Mouse (Mus musculus) cerebellum, adult 11-12 months (tissue): Measurements from ENCODE around the gene Grk5.

Source experiments
- DNase-seq: peaks from one replicate; pipeline ENCODE4 v3.0.0; 2022

Gene Grk5

GRCm38 (mm10) chr19:61083006-61083405 is 193.5 kb downstream of the Grk5 start:
- DNase-seq: no peak

GRCm38 (mm10) chr19:61084149-61084940 is 194.8 kb downstream of the Grk5 start:
- peak; percentile 81 for DNase-seq

- no peak for DNase-seq
Measured at GRCm38 (mm10) chr19:61085217-61085616, 195.7 kb downstream of the Grk5 start.

- DNase-seq: no peak
Measured at GRCm38 (mm10) chr19:61087781-61088180, 198.2 kb downstream of the Grk5 start.

DNA sequence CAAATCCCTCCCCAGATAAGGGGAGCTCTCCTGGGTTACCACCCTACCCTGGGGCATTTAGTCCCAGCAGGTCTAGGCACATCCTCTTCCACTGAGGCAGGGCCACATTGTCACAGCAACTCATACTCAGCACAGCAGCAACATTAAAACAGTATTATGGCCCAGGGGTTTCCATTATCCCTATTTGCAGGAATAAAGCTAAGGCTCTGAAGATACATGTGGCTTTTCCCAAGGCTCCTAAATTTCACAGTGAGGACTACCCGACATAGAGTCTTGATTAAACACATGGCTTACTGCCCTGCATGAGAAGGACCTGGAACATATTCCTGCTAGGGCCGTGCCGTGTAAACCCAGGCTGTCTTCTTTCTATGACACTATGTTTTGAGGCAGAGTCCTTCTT is 199.5 kb downstream of the Grk5 start:
- DNase-seq: no peak

DNA sequence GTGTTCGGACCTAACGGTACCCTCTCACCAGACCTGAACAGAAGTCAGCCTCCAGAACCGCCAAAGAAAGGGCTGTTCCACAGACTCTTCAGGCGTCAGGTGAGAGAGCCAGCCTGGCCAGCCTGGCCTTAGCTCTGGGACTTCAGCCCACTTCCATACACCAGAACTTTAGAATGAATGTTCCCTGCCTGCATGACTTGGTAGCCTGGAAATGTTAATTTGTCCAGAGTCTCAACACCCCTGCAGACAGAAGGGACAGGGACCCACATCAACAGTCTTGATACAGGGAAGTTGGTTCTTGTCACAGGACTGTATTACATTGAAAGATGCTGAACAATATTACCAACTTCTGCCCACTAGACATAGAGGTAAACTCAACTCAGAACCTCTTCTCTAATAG is 201.0 kb downstream of the Grk5 start:
- DNase-seq: no peak

GRCm38 (mm10) chr19:61096776-61097175 is 207.2 kb downstream of the Grk5 start:
- no peak for DNase-seq

GRCm38 (mm10) chr19:61097764-61098163 is 208.2 kb downstream of the Grk5 start:
- DNase-seq: no peak

DNA sequence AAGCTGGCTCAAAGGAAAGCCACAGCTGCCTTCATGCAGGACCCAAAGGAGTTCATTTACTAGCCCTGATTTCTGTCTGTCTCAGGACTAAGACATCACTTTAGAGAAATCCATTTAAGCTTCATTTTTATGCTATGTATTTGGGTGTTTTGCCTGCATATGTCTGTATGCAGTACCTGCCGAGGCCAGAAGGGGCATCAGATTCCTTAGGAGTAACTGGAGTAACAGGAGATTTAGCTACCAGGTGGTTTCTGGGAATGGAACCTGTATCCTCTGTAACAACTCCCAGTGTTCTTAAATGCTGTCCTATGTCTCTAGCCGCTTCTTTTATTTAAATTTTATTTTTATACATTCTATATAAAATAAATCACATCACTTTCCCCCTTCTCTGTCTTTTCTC is 220.6 kb downstream of the Grk5 start:
- DNase-seq: no peak

- no peak for DNase-seq
Measured at GRCm38 (mm10) chr19:61131096-61131495, 241.5 kb downstream of the Grk5 start.

DNA sequence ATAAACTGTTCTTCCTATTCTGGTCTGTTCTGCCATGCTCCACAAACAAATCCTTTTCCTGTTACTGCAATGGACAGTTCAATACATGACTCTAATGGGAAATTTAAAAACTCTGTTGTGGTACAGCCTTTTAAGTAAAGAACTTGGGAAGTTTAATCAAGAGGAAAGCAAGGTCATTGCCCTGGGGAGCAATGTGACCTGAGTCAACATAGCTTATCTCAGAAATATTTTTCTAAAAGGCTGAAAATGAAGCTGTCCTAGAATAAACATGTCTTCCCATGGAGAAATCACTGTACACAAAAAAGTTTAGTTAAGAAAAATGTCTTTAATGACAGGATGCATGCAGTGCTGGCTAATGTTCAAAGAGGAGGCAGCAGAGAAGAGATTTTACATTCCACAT is 249.1 kb downstream of the Grk5 start:
- DNase-seq: no peak

DNA sequence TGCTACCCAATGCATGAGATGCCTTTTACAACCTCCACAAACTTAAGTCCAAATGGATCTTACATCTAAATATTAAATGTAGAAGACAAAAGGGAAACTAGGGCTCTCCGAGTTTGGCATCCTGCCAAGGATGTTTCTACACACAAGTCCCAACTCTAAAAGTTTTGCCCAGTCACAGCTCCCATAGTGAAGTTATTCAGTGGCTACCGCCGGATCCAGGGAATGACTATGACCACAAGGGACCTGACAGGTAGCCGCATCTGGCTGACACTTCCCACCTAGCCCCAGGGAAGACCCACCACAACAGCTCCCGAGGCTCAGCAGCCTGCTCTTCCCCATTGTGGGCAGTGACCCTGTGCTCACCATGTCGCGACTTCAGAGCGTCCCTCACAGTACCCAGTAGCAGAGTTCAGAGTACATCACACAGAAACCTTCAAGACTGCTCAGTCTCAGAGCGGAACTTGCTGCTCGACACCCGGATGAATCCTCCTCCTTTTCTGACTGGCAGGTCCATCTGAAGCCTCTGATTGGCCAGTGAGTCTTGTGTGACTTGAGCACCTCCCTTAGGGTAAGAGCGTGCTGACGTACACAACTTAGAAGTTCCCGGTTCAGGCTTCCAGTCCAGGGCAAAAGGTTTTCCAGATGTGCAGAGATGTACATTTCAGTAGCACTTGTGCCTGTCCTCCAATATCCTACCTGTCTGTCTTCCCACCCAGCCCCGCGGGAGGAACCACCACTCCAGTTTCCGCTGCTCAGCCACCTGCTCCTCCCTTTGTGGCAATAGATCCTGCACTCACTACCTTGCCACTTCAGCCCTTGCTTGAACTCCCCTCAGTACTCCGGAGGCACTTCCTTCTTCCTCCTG is 251.0 kb downstream of the Grk5 start, which contains the start of gene Zfp950:
Zfp950 (minus strand) TSS at position 499 of the 865 bp plus-strand sequence.
- DNase-seq: peak; percentile 85

DNA sequence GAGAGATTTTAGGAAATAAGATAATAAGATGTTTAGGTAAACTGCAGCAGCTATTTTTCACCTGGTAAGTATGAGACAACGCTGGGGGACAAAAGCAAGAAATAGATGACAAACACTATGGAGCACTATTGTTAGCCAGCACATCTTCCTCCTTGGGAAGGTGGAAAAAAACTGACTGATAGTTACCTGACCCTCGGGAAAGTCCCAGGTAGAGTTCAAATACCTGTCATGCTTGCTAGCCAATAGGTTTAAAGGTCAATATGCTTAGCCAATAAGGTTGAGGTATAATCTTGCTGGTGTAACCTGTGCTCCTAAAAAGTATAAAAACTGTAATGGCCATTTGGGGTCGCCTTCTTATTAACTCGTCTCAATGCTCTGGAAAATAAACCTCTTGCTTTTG is 251.8 kb downstream of the Grk5 start:
- no peak for DNase-seq
